Mouse (Mus musculus) heart, postnatal 4 days (tissue): ENCODE data around the gene Tmtc2. TPM values are rescaled to one million over a fixed set of nuclear protein-coding genes. Genes with fewer than 3 reads are reported as not detected.

Experiments used
- DNase-seq: peaks from one replicate; pipeline ENCODE4 v3.0.0; 2021
- total RNA-seq, 2 experiments: library from RNA; stranded (reverse); gene quantifications; 2 replicates each; pipeline ENCODE4 v1.2.3; 2021

Tmtc2 gene
- total RNA-seq, 2 experiments from 2014 or later: 5.5 to 7.6 TPM

DNA sequence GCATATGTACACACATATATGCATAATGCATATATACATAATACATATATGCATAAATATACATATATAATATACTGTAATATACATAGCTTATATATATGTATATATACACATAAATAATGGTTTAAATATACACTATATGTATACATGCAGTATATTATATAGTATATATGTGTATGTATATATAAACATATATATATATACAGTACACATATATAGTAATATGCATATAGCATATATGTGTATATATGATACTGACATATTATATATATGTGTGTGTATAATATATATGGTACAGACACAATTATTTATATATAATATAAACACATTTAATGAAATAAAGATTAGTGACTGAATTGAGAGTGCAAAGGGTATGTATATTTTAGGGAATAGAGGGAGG is 420.5 kb downstream of the Tmtc2 start:
- no peak for DNase-seq

DNA sequence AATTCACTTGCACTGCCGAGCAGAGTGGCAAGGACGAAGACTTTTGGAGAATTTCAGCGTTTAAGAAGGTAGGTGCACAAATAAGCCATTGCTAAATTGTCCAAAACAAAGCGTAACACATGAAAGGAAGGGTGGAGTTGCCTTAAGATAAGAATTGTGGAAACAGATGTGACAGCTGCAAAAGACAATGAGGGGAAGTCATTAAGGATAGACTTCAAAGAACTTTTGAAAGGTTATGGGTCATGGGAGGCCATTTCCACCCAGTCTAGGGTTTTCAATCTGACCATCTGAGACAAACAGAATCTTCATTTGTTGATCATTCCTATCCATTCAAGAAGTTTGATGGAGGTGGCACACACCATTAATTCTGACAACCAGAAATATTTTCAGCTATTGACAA is 429.9 kb downstream of the Tmtc2 start:
- no peak for DNase-seq

DNA sequence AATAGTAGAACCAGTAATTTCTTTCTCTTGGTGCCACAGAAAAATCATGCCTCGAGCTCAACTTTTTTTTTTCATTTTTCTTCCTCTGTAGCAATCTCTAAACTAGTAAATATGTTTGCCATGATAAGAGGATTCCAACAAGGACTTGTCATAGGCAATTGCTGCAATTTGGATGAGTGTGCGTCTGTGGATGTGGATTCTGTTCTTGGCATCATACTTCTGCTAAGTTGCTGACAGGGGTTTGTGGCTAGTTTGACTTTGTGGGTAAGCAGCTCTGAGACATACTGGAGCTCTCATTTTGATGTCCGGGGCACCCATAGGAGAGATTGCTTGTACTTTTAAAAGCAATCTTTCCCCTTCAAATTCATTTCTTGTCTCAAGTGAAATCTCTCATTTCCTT is 432.1 kb downstream of the Tmtc2 start:
- DNase-seq: no peak
